Mouse (Mus musculus) hindbrain, embryonic 13.5 days (tissue): ENCODE results near the gene Prcd. TPM values are rescaled to one million over a fixed set of nuclear protein-coding genes. Genes with fewer than 3 reads are reported as not detected.
"Not testable (repeated sequence)": the region's sequence is repeated elsewhere in the genome, so short reads cannot be mapped to it uniquely, and the experiment has no call there.

ENCODE experiments used
- ATAC-seq: fragments of 200-750 bp; cut with Nextera tagmentation; 2 replicates; pipeline ENCODE4 v1.8.0; 2017; ENCODE audit warnings: moderate TSS enrichment; ENCODE audit not compliant: low FRiP score
- H3K27ac ChIP-seq: fragments of 300-500 bp; sonication (generic); 2 replicates; pipeline ENCODE4 v1.5.1; 2015; ENCODE audit warnings: inconsistent platforms, mild to moderate bottlenecking, moderate library complexity
- H3K27me3 ChIP-seq: fragments of 300-500 bp; sonication (generic); 2 replicates; pipeline ENCODE4 v1.6.1; 2015; ENCODE audit warnings: mild to moderate bottlenecking, inconsistent platforms
- H3K36me3 ChIP-seq: fragments of 300-500 bp; sonication (generic); 2 replicates; pipeline ENCODE4 v1.6.1; 2015; ENCODE audit warnings: mild to moderate bottlenecking, inconsistent platforms
- H3K4me1 ChIP-seq: fragments of 300-500 bp; sonication (generic); replicated peaks from 2 replicates; pipeline ENCODE4 v1.6.1; 2015; ENCODE audit warnings: inconsistent platforms
- H3K4me2 ChIP-seq: fragments of 300-500 bp; sonication (generic); 2 replicates; pipeline ENCODE4 v1.6.1; 2015; ENCODE audit warnings: inconsistent platforms, mild to moderate bottlenecking, moderate library complexity
- H3K4me3 ChIP-seq: fragments of 300-500 bp; sonication (generic); 2 replicates; pipeline ENCODE4 v1.5.1; 2015; ENCODE audit warnings: mild to moderate bottlenecking, inconsistent platforms
- H3K9ac ChIP-seq: fragments of 300-500 bp; sonication (generic); 2 replicates; pipeline ENCODE4 v1.6.1; 2015; ENCODE audit warnings: mild to moderate bottlenecking, inconsistent platforms
- H3K9me3 ChIP-seq: fragments of 300-500 bp; sonication (generic); 2 replicates; pipeline ENCODE4 v1.6.1; 2016; ENCODE audit warnings: inconsistent platforms
- WGBS: fragments of 180-500 bp; shearing (Covaris S2); methylation state at CpG from one replicate; pipeline ENCODE4 v1.1.7; 2015; 5-methylcytosine and 5-hydroxymethylcytosine counted together
- polyA plus RNA-seq: library from polyadenylated mRNA; unstranded; fragments of >200 nt; fragmentation: Nextera tagmentation; extraction: Ambion mirVana; gene quantifications from 2 replicates; pipeline ENCODE4 v1.2.1, GENCODE M21; 2015

Prcd gene
- polyA plus RNA-seq, 1 experiment from 2014 or later, result 1.2 TPM

GRCm38 (mm10) chr11:116628712-116629111 is 24.6 kb upstream of the Prcd start:
- no peak overlapping the region for H3K4me3 ChIP-seq
- H3K9ac ChIP-seq, result no peak overlapping the region
- peaks cover 19% of the 10 kb centered on the region for H3K27me3 ChIP-seq
- H3K36me3 ChIP-seq, result no peaks in the 10 kb centered on the region
- 0 out of 2 replicates have a peak overlapping the region, but pooled peaks have one; percentile 8 for H3K27ac ChIP-seq
- H3K4me2 ChIP-seq, result no peak overlapping the region
- peak; percentile 61; the same call in 1 of the 2 replicates for ATAC-seq
- 58% methylated on average over 9 of the region's 9 CpGs for WGBS
- peaks cover 11% of the 10 kb centered on the region for H3K4me1 ChIP-seq
- no peaks in the 10 kb centered on the region for H3K9me3 ChIP-seq

- peaks cover 3% of the 10 kb centered on the region; the same call in 1 of the 2 replicates for H3K4me1 ChIP-seq
- H3K36me3 ChIP-seq, result no peaks in the 10 kb centered on the region
- no peak overlapping the region for H3K27ac ChIP-seq
- no peak for ATAC-seq
- no peak overlapping the region for H3K4me3 ChIP-seq
- H3K9ac ChIP-seq, result no peak overlapping the region
- no peak overlapping the region for H3K4me2 ChIP-seq
- no peaks in the 10 kb centered on the region for H3K9me3 ChIP-seq
- H3K27me3 ChIP-seq, result peaks cover 11% of the 10 kb centered on the region
- 86% methylated on average over 6 of the region's 6 CpGs for WGBS
Measured at GRCm38 (mm10) chr11:116629472-116629871, 23.9 kb upstream of the Prcd start.

- 60% methylated on average over 12 of the region's 12 CpGs for WGBS
- Histone ChIP-seq H3K36me3 (no peaks in the 10 kb centered on the region), H3K4me2 (no peak overlapping the region), H3K27ac (no peak overlapping the region), H3K27me3 (peaks cover 2% of the 10 kb centered on the region), H3K9ac (peak overlapping the region; percentile 8; the same call in 1 of the 2 replicates), H3K4me3 (no peak overlapping the region), H3K9me3 (no peaks in the 10 kb centered on the region), H3K4me1 (no peaks in the 10 kb centered on the region)
- no peak for ATAC-seq
Measured at GRCm38 (mm10) chr11:116630171-116630965, 23.0 kb upstream of the Prcd start.

- Histone ChIP-seq H3K9ac (no peak overlapping the region), H3K9me3 (no peaks in the 10 kb centered on the region), H3K36me3 (no peaks in the 10 kb centered on the region), H3K4me2 (no peak overlapping the region), H3K4me1 (no peaks in the 10 kb centered on the region), H3K27me3 (no peaks in the 10 kb centered on the region), H3K27ac (no peak overlapping the region), H3K4me3 (no peak overlapping the region)
- no peak for ATAC-seq
- WGBS, result 82% methylated on average over 10 of the region's 10 CpGs
Measured at GRCm38 (mm10) chr11:116632962-116633361, 20.4 kb upstream of the Prcd start.

GRCm38 (mm10) chr11:116636607-116637006 is 16.7 kb upstream of the Prcd start:
- not testable (repeated sequence) for H3K4me3 ChIP-seq, H3K27me3 ChIP-seq, H3K27ac ChIP-seq, ATAC-seq, H3K9ac ChIP-seq, H3K4me2 ChIP-seq, H3K36me3 ChIP-seq, H3K4me1 ChIP-seq, H3K9me3 ChIP-seq
- 69% methylated on average over 8 of the region's 8 CpGs for whole genome bisulfite sequencing

- Histone ChIP-seq H3K4me2 (no peak overlapping the region), H3K36me3 (no peaks in the 10 kb centered on the region), H3K27ac (no peak overlapping the region), H3K9ac (no peak overlapping the region), H3K4me1 (peaks cover 15% of the 10 kb centered on the region), H3K9me3 (no peaks in the 10 kb centered on the region), H3K4me3 (no peak overlapping the region), H3K27me3 (peaks cover 3% of the 10 kb centered on the region; the same call in 1 of the 2 replicates)
- ATAC-seq, result no peak
- WGBS, result 51% methylated on average over 5 of the region's 5 CpGs
Measured at GRCm38 (mm10) chr11:116641168-116641567, 12.2 kb upstream of the Prcd start.

GRCm38 (mm10) chr11:116641731-116642130 is 11.6 kb upstream of the Prcd start:
- peaks cover 15% of the 10 kb centered on the region for H3K4me1 ChIP-seq
- WGBS, result 73% methylated on average over 3 of the region's 3 CpGs

GRCm38 (mm10) chr11:116642681-116643578 is 10.4 kb upstream of the Prcd start:
- peak overlapping the region; percentile 14 for H3K4me3 ChIP-seq
- H3K9me3 ChIP-seq, result no peaks in the 10 kb centered on the region
- peak overlapping the region; percentile 31; the same call in 1 of the 2 replicates for H3K27ac ChIP-seq
- 38% methylated on average over 14 of the region's 14 CpGs for WGBS
- H3K27me3 ChIP-seq, result peaks cover 3% of the 10 kb centered on the region
- ATAC-seq, result peak; percentile 71
- H3K9ac ChIP-seq, result peak overlapping the region; percentile 31
- no peaks in the 10 kb centered on the region for H3K36me3 ChIP-seq
- peak overlapping the region; percentile 48 for H3K4me2 ChIP-seq
- peaks cover 18% of the 10 kb centered on the region for H3K4me1 ChIP-seq

More at GRCm38 (mm10) chr11:116641731-116642130, 11.6 kb upstream of the Prcd start:
- Histone ChIP-seq H3K4me3 (no peak overlapping the region), H3K36me3 (no peaks in the 10 kb centered on the region), H3K9ac (no peak overlapping the region), H3K27ac (no peak overlapping the region), H3K4me2 (no peak overlapping the region), H3K9me3 (no peaks in the 10 kb centered on the region), H3K27me3 (peaks cover 3% of the 10 kb centered on the region; the same call in 1 of the 2 replicates)
- ATAC-seq, result no peak

GRCm38 (mm10) chr11:116643579-116644224 is 9.6 kb upstream of the Prcd start:
- peak; percentile 67 for ATAC-seq
- peaks cover 8% of the 10 kb centered on the region for H3K27me3 ChIP-seq
- no peaks in the 10 kb centered on the region for H3K9me3 ChIP-seq
- no peaks in the 10 kb centered on the region for H3K36me3 ChIP-seq
- WGBS, result 6% methylated on average over 19 of the region's 19 CpGs
- peak overlapping the region; percentile 31 for H3K9ac ChIP-seq
- H3K4me2 ChIP-seq, result peak overlapping the region; percentile 48
- H3K27ac ChIP-seq, result peak overlapping the region; percentile 31; the same call in 1 of the 2 replicates
- H3K4me1 ChIP-seq, result peaks cover 18% of the 10 kb centered on the region
- H3K4me3 ChIP-seq, result peak overlapping the region; percentile 14

- no peaks in the 10 kb centered on the region for H3K9me3 ChIP-seq
- H3K27ac ChIP-seq, result peak overlapping the region; percentile 31; the same call in 1 of the 2 replicates
- whole genome bisulfite sequencing, result 51% methylated on average over 21 of the region's 21 CpGs
- ATAC-seq, result no peak
- peaks cover 3% of the 10 kb centered on the region for H3K36me3 ChIP-seq
- H3K4me1 ChIP-seq, result peaks cover 18% of the 10 kb centered on the region
- peak overlapping the region; percentile 31 for H3K9ac ChIP-seq
- H3K4me2 ChIP-seq, result peak overlapping the region; percentile 48
- H3K27me3 ChIP-seq, result peaks cover 16% of the 10 kb centered on the region
- no peak overlapping the region; the same call in 1 of the 2 replicates for H3K4me3 ChIP-seq
Measured at GRCm38 (mm10) chr11:116644225-116645112, 8.9 kb upstream of the Prcd start.

- Histone ChIP-seq H3K9me3 (no peaks in the 10 kb centered on the region), H3K9ac (no peak overlapping the region), H3K27ac (no peak overlapping the region), H3K4me3 (no peak overlapping the region), H3K36me3 (peaks cover 5% of the 10 kb centered on the region), H3K27me3 (peaks cover 23% of the 10 kb centered on the region), H3K4me2 (no peak overlapping the region), H3K4me1 (peaks cover 18% of the 10 kb centered on the region)
- WGBS, result 73% methylated on average over 8 of the region's 8 CpGs
- no peak for ATAC-seq
Measured at GRCm38 (mm10) chr11:116645446-116646110, 7.8 kb upstream of the Prcd start.
